Mouse (Mus musculus) R1 (cell line): ENCODE data around the gene C3.

Experiments used
- DNase-seq: peaks from one replicate; pipeline ENCODE4 v3.0.0-alpha.2; 2018; ENCODE audit warnings: low read depth, low spot score

The C3 gene

DNA sequence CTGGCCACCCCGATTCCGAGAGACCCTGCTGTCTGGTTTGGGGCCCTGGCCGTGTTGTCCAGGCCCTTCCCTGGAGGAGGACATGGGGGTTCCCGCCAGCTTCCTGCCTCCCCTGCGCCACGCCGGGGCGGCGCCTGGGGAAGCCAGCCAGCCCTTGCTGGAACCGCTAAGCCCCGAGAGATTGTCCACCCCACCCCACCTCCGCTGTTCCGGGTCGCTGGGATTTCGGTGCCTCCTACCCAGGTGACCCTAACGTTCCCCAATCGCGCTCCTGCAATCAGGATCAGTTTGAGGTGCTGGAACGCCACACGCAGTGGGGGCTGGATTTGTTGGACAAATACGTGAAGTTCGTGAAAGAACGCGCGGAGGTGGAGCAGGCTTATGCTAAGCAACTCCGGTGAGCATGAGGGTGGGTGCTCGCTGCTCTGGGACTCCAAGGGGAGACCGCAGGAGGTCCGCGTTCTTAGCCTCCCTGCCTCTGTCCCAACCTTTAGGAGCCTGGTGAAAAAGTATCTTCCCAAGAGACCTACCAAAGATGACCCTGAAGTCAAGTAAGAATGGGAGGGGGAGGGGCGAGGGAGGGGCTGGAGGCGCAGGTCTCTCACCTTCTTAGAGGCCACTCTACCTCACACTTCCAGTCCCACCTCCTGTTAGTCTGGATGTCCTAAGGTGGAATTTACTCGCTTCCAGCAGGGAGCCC is 22.7 kb upstream of the C3 start:
- peak; percentile 64 for DNase-seq

DNA sequence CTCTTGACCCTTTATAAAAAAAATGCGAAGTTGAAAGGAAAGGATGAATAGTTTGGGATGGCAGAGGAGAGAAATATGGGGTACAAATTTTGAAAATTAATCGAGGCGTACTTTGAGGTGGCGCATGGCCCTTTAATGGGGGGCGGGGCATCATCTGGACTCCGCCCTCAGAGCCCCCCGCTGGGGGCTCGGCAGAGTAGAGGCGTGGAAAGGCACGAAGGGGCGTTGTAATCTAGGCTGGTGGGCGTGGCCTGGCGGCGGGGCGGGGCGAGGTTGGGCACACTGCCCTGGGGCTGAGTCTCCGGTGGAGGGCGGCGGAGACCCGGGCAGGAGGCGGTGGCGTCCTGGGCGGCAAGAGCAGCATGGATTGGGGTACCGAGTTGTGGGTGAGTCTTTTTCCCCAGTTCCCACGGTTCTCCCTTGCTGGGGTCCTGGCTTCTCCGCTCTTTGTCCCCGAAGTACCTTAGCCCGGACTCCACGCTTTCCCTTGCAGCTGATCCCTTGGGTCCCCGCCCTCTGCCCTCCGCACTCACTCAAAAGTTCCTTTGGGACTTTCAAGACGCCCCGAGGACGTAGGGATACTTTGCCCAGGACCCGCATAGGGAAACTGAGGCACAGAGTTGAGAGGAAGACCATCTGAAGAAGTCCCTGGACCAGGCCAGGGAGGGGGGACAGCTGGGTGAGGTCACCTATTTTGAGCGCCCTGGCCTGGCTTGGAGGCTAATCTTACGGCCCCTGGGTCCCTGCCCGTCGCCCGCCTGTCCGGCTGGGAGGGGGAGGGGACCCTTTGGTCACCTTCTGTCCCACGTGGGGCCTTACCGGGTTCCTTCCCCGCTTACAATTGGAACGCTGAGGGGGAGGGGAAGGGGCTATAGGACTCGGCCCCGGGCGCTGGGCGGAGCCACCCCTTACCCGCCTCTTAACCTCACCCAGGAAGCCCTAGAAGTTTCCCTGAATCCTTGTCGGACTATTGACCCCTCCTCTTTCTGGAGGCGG is 21.5 kb upstream of the C3 start, which contains the start of gene Trip10:
Trip10 (plus strand) TSS at position 270 of the 996 bp plus-strand sequence.
- peak; percentile 94 for DNase-seq

DNA sequence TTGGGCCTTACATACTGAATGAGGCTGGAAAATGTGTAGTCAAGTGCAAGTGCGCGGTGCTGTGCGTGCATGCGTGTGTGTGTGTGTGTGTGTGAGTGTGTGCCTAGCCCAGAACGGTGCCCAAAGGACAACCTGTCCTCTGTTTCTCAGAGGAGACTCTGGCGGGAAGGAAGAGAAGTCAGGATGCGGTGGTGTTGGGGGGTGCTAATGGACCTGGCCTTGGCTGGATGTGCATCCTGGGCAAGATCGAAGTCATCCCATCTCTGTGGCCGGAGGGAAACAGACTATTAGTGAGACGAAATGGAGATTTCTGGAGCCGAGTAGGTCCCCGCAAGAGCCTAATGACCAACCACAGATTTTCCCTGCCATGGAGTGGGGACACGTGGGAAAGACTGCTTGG is 20.8 kb upstream of the C3 start:
- no peak for DNase-seq

DNA sequence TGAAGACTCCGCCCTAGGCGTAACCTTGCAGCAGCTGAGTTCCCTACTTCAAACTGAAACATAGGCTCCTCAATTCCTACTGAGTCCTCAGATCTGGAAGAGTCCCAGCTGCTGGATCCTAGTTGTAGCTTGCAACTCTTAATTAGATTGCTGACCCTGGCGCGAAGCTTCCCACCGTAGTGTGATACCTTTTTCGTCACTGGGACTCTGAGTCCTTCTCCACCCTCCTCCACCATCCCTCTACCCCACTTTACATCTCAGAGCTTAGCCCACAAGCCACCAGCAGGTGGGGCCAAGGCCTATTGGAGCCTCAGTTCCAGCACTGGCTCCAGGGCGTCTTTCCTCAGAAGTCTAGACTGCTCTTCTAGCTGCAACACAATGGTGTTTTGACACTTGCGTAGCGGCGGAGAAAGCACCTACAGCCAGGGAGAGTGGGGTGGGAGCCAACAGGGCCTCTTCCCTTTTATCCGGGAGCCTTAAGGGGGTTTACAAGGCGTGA is 20.3 kb upstream of the C3 start, which contains the start of gene Gpr108:
Gpr108 (minus strand) TSS at position 246 of the 499 bp plus-strand sequence.
- DNase-seq: peak; percentile 96

DNA sequence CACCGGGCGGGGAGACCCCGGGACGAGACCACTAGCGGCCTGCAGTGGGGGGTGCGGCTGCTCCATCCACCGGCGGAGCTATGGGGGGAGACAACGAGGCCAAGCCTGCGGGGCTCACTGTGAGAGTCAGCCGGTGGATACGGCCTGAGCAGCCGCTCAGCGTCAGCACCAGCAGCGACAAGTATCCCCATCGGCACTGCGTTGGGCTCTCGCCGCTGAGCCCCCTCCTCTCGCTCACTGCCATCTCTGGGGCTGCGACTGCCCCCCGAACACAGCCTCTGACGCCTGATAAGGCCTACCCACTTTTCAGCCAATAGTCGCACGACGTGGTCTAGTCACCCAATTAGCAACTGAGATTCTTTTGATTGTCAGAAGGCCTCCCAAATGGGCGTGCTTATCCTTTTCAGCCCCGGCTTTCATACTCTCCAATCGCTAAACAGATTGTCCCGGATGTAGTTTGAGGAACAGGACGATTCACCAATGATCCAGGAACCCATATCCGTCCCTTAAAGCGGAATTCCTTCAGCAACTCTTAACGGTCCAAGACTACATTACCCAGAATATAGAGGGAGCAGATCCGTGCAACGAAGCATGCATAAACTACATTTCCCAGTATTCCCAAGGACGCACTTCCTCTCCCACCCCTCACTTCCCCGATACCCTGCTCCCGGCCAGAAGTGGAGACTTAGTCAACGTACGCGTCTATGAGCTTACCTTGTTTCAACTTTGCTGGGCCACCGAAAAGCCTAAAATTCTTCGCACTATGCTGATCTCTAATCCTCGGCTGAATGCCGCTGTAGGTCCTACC is 19.7 kb upstream of the C3 start:
- DNase-seq: peak; percentile 100

DNA sequence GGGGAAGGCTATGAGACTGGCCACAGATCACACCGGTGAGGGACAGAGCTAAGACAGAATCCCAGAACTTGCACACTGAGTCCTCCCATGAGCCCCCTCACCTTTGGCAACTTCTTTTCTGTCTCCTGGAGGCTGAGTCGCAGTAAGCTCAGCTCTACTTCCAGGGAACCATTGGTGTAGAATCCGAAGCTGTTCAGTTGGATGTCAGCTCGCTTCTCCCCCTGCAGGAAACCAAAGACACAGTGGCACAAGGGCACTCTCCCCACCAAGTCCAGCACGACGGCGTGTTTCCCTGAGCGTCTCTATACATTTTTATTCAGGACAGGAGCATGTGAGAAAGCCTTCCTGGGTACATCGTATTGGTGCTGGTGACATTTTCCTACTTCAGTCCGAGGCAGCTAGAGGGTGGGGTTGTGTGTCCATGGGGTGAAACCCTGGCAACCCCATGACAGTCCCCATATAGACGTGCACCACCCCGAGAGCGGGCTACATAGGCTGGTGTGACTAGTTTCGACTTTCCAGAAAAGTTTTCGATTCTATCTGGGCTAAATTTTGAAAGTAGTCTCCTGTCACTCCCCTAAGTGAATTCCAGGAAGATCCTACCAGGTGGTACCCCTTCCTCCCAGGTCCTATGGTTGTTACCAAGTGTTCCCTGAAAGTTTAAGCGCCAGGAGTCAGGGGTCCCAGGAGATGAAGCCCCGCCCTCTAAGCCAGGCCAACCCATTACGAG is 18.9 kb upstream of the C3 start:
- no peak for DNase-seq

DNA sequence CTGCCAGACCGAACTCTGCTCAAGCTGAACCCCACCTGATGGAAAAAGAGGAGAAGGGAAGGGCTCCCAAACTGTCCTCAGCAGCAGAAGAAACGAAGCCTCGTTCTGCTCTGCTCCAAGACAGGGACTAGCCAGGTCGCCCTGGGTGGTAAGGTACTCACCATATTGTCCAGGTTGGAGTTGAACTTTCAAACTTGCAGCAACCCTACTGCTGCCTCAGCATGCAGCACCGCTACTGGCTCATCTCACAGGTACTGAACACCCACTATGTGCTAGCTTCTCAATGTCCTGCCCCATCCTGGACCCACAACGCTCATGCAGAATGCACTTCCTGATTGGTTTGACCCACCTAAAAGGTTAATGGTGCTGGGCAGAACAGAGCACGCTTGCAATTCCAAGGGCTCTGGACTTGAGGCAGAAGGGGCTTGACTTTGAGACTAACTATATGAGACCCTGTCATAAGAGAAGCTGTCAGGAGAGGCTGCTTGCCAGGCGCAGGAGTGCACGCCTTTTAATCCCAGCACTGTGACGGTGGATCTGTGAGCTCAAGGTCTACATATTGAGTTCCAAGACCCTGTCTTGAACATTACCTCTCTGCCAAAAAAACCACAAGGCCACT is 17.5 kb upstream of the C3 start:
- no peak for DNase-seq

DNA sequence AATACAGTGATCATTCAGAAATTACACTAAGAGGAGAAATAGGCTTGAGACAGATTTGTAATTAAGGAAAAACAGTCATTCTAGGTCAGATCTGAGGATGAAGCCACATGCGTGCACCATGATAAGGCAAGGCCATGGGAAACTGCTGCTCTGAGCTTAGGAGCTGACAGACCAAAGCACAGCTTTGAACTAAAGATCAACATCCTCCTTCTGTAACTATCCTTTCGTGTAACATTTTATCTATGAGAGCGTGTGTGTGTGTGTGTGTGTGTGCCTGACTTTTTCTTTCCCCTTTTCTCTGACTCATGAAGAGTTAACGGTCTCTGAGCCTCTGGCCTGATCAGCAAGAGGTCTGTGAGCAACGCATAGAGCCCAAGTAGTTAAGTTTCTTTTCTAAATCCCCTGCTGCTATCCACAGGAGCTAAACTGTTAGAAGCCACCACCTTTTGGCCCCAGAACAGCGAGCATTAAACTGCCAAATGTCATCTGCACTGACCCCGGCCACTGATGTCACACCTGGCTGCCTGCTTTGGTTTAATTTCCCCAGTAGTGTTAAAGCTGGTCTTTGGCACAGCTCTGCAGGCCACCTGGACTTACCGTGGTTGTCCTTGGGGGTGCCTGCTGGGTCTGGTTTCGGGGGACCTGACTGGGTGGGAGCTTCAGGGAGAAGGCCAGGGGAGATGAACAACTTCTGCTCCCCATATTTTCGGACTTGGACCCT is 15.9 kb upstream of the C3 start:
- DNase-seq: no peak

DNA sequence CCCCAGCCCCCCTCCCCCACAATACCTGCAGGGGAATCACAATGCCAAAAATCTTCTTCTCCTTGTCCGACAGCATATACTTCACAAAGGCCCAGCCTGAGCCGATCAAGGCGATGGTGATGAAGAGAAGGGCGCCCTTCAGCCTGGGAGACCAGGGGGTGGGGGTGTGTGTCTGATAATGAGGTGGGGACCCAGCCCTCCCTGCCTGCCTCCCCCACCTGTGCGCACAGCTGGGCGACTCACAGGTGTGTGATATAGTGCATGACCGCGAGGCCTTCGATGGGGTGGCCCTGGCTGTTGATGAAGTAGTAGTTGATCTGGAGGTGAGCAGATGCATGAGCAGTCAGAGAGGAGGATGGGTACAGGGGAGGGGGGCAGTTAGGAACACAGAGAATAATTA is 9.2 kb upstream of the C3 start:
- no peak for DNase-seq

DNA sequence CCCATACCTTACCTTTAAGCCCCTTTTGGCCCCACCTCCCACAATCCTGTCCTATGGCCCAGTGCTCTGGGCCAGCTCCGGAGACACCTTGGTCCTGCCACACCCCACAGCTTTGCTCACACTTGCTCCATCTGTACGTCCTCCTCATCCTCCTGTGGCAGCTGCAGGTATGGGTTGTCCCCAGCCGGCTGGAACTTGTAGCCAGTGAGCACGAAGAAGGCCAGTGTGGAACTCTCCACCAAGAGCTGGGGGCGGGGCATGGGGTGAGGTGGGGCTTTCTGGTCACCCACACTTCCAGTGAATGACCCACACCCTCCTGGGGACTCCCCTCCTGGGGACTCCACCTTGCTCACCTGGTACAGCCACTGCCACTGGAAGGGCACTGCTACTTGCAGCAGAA is 7.9 kb upstream of the C3 start:
- DNase-seq: no peak

DNA sequence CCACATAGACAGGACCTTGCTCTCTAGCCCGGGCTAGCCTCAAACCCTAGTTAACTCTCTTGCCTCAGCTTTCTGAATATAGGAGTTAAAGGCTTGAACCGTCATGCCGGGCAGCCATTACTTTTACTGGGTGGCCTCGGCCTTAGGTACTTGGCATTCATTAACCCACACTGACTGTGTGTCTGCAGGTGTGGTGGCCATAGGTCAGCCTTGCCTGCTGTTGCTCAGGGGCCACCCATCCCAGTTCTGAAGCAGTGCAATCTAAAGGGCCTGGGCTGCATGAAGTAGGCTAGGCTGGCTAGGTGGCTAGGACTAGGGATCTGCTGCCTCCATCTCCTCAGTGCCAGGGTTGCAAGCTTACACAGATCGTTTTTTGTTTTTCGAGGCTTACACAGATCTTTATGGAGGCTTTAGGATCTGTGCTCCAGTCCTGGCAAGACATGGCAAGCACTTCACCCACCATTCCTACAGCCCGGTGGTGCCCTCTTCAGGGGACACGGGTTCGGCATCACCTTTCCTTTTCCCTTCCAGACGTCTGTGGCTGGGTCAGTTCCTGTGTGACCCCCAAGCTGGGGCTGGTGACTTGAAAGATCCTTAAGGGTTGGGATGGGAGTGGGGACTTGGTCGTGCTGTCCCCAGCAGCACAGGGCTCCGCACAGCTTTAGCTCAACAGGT is 6.5 kb upstream of the C3 start:
- DNase-seq: no peak

DNA sequence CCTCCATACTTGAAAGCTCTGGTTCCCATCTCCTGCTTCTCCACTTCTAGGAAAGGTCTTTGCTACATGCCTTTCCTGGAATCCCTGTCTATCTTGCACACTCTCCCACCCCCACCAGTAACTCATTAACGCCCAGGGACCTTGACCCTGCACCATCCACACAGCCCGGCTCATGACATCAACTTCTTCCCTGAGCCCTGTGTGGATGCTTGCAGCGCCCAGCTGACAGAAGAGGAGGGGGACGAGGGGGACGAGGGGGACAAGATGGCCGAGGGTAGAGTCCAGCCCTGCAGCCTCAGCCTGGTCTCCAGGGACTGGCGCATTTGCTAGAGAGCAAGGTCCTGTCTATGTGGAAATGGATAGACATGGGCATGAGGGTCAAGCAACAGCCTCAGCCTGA is 5.1 kb upstream of the C3 start:
- no peak for DNase-seq

DNA sequence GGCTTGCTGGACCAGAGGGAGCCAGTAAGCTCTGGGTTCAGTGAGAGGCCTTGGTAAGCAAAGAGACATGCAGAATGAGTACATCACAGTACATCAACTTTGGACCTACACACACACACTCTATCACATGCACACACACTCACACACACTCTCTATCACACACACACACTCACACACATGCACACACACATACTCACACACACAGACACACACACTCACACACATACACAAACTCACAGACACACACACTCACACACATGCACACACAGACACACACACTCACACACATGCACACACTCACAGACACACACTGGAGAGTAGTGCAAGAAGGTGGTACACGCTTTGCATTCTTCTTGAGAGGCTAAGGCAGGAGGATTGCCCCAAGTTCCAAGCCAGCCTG is 4.3 kb upstream of the C3 start:
- no peak for DNase-seq

DNA sequence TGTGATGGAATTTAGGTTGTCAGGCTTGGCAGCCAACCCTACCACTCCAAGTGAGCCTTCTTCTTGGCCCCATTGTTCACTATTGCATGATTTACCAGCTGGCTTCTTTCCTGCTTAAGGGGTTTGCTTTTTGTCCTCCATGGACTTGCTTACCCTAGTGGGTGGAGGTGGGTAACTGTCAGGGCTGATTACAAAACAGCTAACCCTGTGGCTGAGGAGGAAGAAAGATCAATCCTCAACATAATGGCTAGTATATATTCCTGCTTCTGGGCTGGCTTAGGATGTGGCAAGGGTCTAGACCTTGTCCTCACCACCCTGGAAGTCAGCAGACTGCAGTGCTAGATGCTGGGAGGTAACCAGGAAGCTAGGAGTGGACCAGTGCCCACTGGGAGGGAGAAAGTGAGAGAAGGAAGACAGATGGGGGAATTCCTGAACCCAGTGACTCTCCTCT is 3.4 kb upstream of the C3 start:
- DNase-seq: no peak

DNA sequence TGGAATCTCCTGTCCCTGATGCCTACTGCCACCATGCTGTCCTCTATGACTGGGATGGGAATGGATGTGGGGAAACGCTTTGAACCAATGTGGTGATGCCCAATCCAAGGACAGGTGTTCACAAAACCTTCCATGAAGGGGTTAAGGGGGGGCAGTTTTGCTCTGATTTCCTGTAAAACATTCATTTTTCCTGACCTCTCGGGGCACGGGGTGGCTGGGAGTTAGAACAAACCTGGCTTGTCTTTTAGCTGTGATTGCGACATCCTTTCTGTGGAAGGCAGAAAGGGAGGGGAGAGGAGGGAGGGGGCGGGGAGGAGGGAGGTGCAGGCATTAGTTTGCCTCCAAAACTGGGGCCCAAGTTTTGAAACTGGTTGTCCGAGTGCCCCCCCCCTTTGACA is 2.8 kb upstream of the C3 start:
- DNase-seq: no peak

DNA sequence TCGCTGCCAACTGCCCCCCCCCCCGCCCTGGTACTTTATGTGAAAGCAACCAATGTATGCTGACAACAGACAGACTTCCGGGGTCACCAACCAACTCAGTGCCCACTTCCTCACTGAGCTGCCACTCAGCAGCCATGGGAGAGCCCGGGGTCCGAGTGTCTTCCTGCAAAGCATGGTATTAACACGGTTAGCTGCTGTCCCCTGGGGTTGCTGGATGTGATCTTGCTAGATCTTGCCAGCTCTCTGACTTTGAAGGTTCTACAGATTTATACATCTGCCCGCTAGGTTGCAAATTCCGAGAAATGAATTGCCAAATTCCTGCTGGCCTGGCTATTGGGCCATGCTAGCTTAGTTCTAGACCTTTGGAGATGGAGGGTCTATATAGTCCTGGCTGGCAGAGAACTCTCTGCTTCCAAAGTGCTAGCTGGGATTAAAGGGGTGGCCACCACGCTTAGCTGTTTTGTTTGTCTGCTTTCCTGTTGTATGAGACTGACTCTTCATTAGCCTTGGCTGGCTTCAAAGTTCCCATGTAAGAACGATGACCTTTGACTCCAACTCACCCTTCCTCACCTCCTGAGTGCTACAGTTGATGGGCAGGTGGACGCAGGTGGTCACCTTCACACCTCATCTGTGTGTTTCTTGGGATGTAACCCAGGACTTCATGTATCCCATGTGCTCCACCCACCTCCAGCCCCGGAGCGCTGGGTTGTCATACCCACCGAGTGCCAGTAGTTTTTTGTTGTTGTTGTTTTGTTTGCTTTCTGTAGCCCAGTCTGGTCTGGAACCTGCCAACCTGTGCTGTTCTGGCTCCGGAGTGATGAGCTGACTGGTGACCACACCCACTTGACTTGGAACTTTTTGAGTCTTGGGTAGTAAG is 2.2 kb upstream of the C3 start:
- no peak for DNase-seq

DNA sequence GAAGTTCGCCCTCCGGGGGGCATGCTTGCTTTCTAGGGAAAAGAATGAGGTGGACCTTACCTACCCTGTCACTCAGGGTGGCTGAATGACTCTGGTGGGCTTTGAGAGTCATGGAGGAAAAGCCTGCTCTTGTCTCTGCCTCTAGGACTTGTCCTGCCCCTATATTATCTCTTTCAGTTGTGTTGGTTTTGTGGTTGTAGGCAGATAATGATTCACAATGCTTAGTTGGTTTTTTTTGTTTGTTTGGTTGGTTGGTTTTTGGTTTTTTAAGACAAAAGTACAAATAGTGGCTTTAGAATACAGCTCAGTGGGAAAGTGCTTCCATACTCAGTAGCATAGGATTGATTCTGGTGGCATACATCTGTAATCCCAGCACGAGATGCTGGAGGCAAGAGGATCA is 937 bp upstream of the C3 start:
- no peak for DNase-seq

DNA sequence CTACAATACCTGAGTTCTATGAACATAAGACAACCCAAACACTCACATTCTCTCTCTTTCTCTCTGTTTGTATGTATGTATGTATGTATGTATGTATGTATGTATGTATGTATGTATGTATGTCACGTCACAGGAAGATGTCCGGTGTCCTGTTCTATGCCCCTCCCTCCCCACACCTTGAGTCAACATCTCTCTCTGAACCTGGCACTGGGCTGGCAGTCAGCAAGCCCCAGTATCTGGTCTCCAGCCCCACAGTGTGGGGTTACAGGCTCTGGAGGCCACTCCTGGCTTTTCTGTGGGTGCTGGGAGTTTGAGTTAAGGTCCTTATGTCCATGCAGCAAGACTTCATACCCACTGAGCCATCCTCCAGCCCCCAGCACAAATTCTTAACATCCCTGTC is 468 bp downstream of the C3 start:
- DNase-seq: no peak
